ENCODE assay signal across 8 mouse cellular contexts in genomic region chr7:97745299-97745698, GRCm38 (mm10). TPM values are rescaled to one million over a fixed set of nuclear protein-coding genes. Genes with fewer than 3 reads are reported as not detected.
DNase-seq lines count a peak whose midpoint lies in the region; ATAC-seq and TF ChIP-seq lines count a peak whose summit lies in the region.
"Had no signal": no experiment of that assay in that cellular context is flagged by ENCODE, and none has a peak within 500 bp of the region (broad histone marks: within the 10 kb centered on the region; RNA-seq: fewer than 3 reads in every experiment).

No protein-coding gene starts in this region.

- ATAC-seq in liver, embryonic 11.5 days (replicated peaks; ENCODE audit: low FRiP score), result no peak
- no peak for ATAC-seq in liver, embryonic 12.5 days

- no peak for TF ChIP-seq POLR2A in cerebellum, adult 2 months (IDR thresholded peaks at IDR 0.05; ENCODE audit: borderline replicate concordance, insufficient read depth, low read length)

- H3K4me1 ChIP-seq in liver, embryonic 11.5 days (replicated peaks; ENCODE audit: control insufficient read depth, insufficient read depth, low read length), result peaks cover 21% of the 10 kb centered on the region
- H3K4me1 ChIP-seq in cerebellum, adult 2 months (ENCODE audit: control insufficient read depth, insufficient read depth, low read length), result no peaks in the 10 kb centered on the region
- H3K4me1 ChIP-seq in liver, embryonic 12.5 days, result peaks cover 72% of the 10 kb centered on the region

- H3K36me3 ChIP-seq in liver, embryonic 11.5 days (ENCODE audit: control insufficient read depth, insufficient read depth, low read length), result no peaks in the 10 kb centered on the region
- H3K36me3 ChIP-seq in liver, embryonic 12.5 days, result no peaks in the 10 kb centered on the region
- H3K36me3 ChIP-seq: neural tube, embryonic 13.5 days had no signal

- 19% methylated on average over 3 of the region's 3 CpGs for WGBS in liver, embryonic 11.5 days
- WGBS in cerebellum, adult 2 months, result 7% methylated on average over 3 of the region's 3 CpGs
- WGBS in liver, embryonic 12.5 days (ENCODE audit: insufficient replicate concordance), result 8% methylated on average over 3 of the region's 3 CpGs

- no peaks in the 10 kb centered on the region for H3K27me3 ChIP-seq in liver, embryonic 11.5 days (replicated peaks; ENCODE audit: control insufficient read depth, insufficient read depth, low read length)
- no peaks in the 10 kb centered on the region for H3K27me3 ChIP-seq in cerebellum, adult 2 months (ENCODE audit: control insufficient read depth, insufficient read depth, low read length)
- H3K27me3 ChIP-seq in liver, embryonic 12.5 days (replicated peaks), result no peaks in the 10 kb centered on the region
- H3K27me3 ChIP-seq: neural tube, embryonic 13.5 days had no signal

- H3K9ac ChIP-seq in liver, embryonic 11.5 days (ENCODE audit: low read depth, low read length), result no peak overlapping the region
- H3K9ac ChIP-seq in liver, embryonic 12.5 days, result no peak overlapping the region
- H3K9ac ChIP-seq: neural tube, embryonic 13.5 days had no signal

- H3K4me2 ChIP-seq in liver, embryonic 11.5 days, result no peak overlapping the region
- no peak overlapping the region for H3K4me2 ChIP-seq in liver, embryonic 12.5 days
- H3K4me2 ChIP-seq: neural tube, embryonic 13.5 days had no signal

- DNase-seq in liver, result peak; percentile 78
- DNase-seq in liver, embryonic 11.5 days (ENCODE audit: low spot score), result no peak
- DNase-seq in NIH3T3 (ENCODE audit: low read depth), result peak; percentile 87
- DNase-seq in cerebellum, adult 2 months, result peak; percentile 60 to 70
- DNase-seq in gastrocnemius, postnatal 10 days, result peak; percentile 65
- peak; percentile 90 for DNase-seq in retina, embryonic 14.5 days (ENCODE audit: low spot score)

- no peak overlapping the region for H3K4me3 ChIP-seq in liver, embryonic 11.5 days (ENCODE audit: low read depth, low read length)
- no peak overlapping the region for H3K4me3 ChIP-seq in cerebellum, adult 2 months (replicated peaks; ENCODE audit: insufficient read depth, low read depth, low read length)
- no peak overlapping the region for H3K4me3 ChIP-seq in liver, embryonic 12.5 days
- H3K4me3 ChIP-seq: neural tube, embryonic 13.5 days had no signal

- no peaks in the 10 kb centered on the region for H3K9me3 ChIP-seq in liver, embryonic 11.5 days (ENCODE audit: control insufficient read depth, low read length)
- H3K9me3 ChIP-seq in liver, embryonic 12.5 days (replicated peaks), result no peaks in the 10 kb centered on the region
- H3K9me3 ChIP-seq: neural tube, embryonic 13.5 days had no signal

- no peak overlapping the region for H3K27ac ChIP-seq in liver, embryonic 11.5 days (ENCODE audit: low read depth, low read length)
- no peak overlapping the region for H3K27ac ChIP-seq in cerebellum, adult 2 months (ENCODE audit: insufficient read depth, low read length)
- peak overlapping the region; percentile 62; the same call in 1 of the 2 replicates for H3K27ac ChIP-seq in liver, embryonic 12.5 days
- H3K27ac ChIP-seq: neural tube, embryonic 13.5 days had no signal

- TF ChIP-seq CTCF in cerebellum, adult 2 months (IDR thresholded peaks at IDR 0.05; ENCODE audit: borderline replicate concordance, insufficient read depth, low read depth, low read length), result peak; percentile 79

RNA-seq across cellular contexts. Expression of gene Aqp11, which starts 7.2 kb away (rescaled TPM):
- polyA plus RNA-seq in liver, embryonic 11.5 days (2014; fragmentation: Nextera tagmentation; extraction: Ambion mirVana), result 18.9 and 19.8 TPM in 2 replicates
- polyA plus RNA-seq in cerebellum, adult 2 months (2012; rRNA removed), result 13.9 and 14.4 TPM in 2 replicates
- 1 to 10 TPM; 2.0 to 2.7 TPM for total RNA-seq in gastrocnemius, postnatal 10 days (2021)
- polyA plus RNA-seq in liver, embryonic 12.5 days (2016; fragmentation: Nextera tagmentation; extraction: Ambion mirVana), result 12.1 and 12.8 TPM in 2 replicates

RNA-seq across cellular contexts. Expression of gene Pak1, which starts 43.0 kb away (rescaled TPM):
- 15.2 and 15.4 TPM in 2 replicates for polyA plus RNA-seq in liver, embryonic 11.5 days (2014; fragmentation: Nextera tagmentation; extraction: Ambion mirVana)
- polyA plus RNA-seq in cerebellum, adult 2 months (2012; rRNA removed), result 363 and 385 TPM in 2 replicates
- 100 to 1,000 TPM; 160 to 188 TPM for total RNA-seq in gastrocnemius, postnatal 10 days (2021)
- polyA plus RNA-seq in liver, embryonic 12.5 days (2016; fragmentation: Nextera tagmentation; extraction: Ambion mirVana), result 8.5 and 8.9 TPM in 2 replicates

RNA-seq across cellular contexts. Expression of gene Clns1a, which starts 48.9 kb away (rescaled TPM):
- polyA plus RNA-seq in liver, embryonic 11.5 days (2014; fragmentation: Nextera tagmentation; extraction: Ambion mirVana), result 187 and 208 TPM in 2 replicates
- 85.0 and 91.3 TPM in 2 replicates for polyA plus RNA-seq in cerebellum, adult 2 months (2012; rRNA removed)
- total RNA-seq in gastrocnemius, postnatal 10 days (2021), result 10 to 100 TPM; 43.3 to 46.5 TPM
- 120 and 129 TPM in 2 replicates for polyA plus RNA-seq in liver, embryonic 12.5 days (2016; fragmentation: Nextera tagmentation; extraction: Ambion mirVana)

Comparison
In these comparisons a context has a peak if more than half of its experiments do, and no peak if none do; other contexts are left out.
1. RNA of gene Pak1, which starts 43.0 kb away (polyA plus RNA-seq): 363 to 385 TPM in cerebellum, adult 2 months; 15.2 to 15.4 TPM in liver, embryonic 11.5 days and 8.5 to 8.9 TPM in liver, embryonic 12.5 days; every median in the first group is over 10 times any median in the second.